Mouse (Mus musculus) embryonic facial prominence, embryonic 13.5 days (tissue): ENCODE measurements around the gene Erfe. TPM values are rescaled to one million over a fixed set of nuclear protein-coding genes. Genes with fewer than 3 reads are reported as not detected.

Experiments used
- ATAC-seq: fragments of 200-750 bp; cut with Nextera tagmentation; 2 replicates; pipeline ENCODE4 v1.8.0; 2017; ENCODE audit warnings: low read depth; ENCODE audit not compliant: insufficient number of reproducible peaks, insufficient read depth, low FRiP score, low TSS enrichment
- H3K27ac ChIP-seq: fragments of 300-500 bp; sonication (generic); 2 replicates; pipeline ENCODE4 v1.5.1; 2015; ENCODE audit warnings: moderate library complexity, mild to moderate bottlenecking, inconsistent platforms
- H3K27me3 ChIP-seq: fragments of 300-500 bp; sonication (generic); 2 replicates; pipeline ENCODE4 v1.6.1; 2015; ENCODE audit warnings: mild to moderate bottlenecking, inconsistent platforms
- H3K36me3 ChIP-seq: fragments of 300-500 bp; sonication (generic); 2 replicates; pipeline ENCODE4 v1.6.1; 2015; ENCODE audit warnings: mild to moderate bottlenecking, inconsistent platforms
- H3K4me1 ChIP-seq: fragments of 300-500 bp; sonication (generic); 2 replicates; pipeline ENCODE4 v1.6.1; 2015; ENCODE audit warnings: inconsistent platforms
- H3K4me2 ChIP-seq: fragments of 300-500 bp; sonication (generic); 2 replicates; pipeline ENCODE4 v1.6.1; 2015; ENCODE audit warnings: moderate library complexity, mild to moderate bottlenecking, inconsistent platforms
- H3K4me3 ChIP-seq: fragments of 300-500 bp; sonication (generic); 2 replicates; pipeline ENCODE4 v1.5.1; 2015; ENCODE audit warnings: mild to moderate bottlenecking, inconsistent platforms
- H3K9ac ChIP-seq: fragments of 300-500 bp; sonication (generic); 2 replicates; pipeline ENCODE4 v1.6.1; 2015; ENCODE audit warnings: mild to moderate bottlenecking, inconsistent platforms
- H3K9me3 ChIP-seq: fragments of 300-500 bp; sonication (generic); 2 replicates; pipeline ENCODE4 v1.6.1; 2016; ENCODE audit warnings: inconsistent platforms
- WGBS: fragments of 180-500 bp; shearing (Covaris S2); methylation state at CpG from one replicate; pipeline ENCODE4 v1.1.7; 2015; ENCODE audit warnings: mixed read lengths; 5-methylcytosine and 5-hydroxymethylcytosine counted together
- polyA plus RNA-seq: library from polyadenylated mRNA; unstranded; fragments of >200 nt; fragmentation: Nextera tagmentation; extraction: Ambion mirVana; gene quantifications from 2 replicates; pipeline ENCODE4 v1.2.1, GENCODE M21; 2015

Gene Erfe
- polyA plus RNA-seq, 1 experiment from 2014 or later: 1.6 TPM

DNA sequence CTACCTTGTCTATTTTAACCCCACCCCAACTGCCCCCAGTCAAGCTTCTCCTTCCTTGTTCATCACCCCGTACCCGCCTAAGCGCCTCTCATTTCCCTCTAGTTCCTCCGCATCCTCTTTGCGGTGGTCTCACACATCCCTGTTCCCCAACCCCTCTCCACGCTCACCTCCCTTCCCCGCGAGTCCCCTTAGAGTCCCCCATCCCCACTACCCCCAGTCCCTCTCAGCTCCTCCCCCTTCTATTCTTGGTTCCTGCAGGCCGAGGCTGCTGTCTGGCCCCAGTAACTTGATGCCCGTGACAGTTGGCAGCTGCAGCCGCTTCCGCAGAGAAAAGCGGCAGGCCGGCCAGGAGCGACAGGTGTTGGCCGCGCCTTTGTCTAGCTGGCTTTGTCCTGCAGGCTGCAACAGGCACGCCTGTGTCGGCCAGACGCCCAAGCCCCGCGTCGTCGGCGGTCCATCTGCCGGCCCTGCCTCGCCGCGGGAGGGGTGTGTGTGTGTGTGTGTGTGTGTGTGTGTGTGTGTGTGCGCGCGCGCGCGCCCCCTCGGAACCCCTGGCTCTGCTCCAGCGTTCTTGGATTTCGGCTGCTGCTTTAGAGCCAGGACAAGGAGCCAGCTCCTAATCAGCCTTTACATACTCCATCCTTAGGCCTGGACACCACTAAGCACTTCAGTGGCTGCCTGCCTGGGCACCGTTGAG lies 47.8 kb downstream of the Erfe start, which contains the start of gene Hes6:
Hes6 (minus strand) TSS at position 141 of the 697 bp plus-strand sequence.
- under 1% methylated on average over 36 of the region's 39 CpGs for WGBS
- H3K4me3 ChIP-seq: peak within 1 kb of the TSS; percentile 80
- peaks cover 35% of the 10 kb centered on the region for H3K4me1 ChIP-seq
- H3K9ac ChIP-seq: peak within 1 kb of the TSS; percentile 87
- H3K4me2 ChIP-seq: peak within 1 kb of the TSS; percentile 99
- H3K36me3 ChIP-seq: 0 out of 2 replicates have a peak, but pooled peaks cover 7% of the 10 kb centered on the region
- H3K27ac ChIP-seq: peak within 1 kb of the TSS; percentile 88
- H3K9me3 ChIP-seq: no peaks in the 10 kb centered on the region
- H3K27me3 ChIP-seq: no peaks in the 10 kb centered on the region
- 0 out of 2 replicates have a peak, but pooled peaks have one; percentile 40 for ATAC-seq

DNA sequence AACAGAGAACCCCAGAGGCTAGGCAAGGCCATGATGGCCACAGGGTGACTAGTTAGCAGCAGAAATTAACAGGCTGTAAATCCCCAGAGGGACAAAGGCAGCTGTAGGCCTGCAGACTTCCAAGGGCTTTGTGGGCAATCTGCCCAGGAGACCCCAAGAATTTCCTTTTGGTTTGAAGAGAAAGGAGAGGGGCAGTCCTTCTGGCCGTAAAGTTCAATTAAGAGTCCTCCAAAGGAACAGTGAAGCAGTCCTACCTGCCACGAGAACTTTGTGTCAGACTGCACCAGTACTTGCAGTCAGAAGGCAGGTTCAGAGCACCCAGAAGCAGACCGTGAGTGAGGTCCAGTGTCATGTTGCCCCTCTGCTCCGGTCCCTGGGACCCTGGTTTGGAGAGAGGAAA lies 48.7 kb downstream of the Erfe start:
- H3K4me2 ChIP-seq: peak overlapping the region; percentile 99
- 0 out of 2 replicates have a peak, but pooled peaks cover 10% of the 10 kb centered on the region for H3K36me3 ChIP-seq
- H3K4me3 ChIP-seq: peak overlapping the region; percentile 80; the same call in 1 of the 2 replicates
- WGBS: 53% methylated on average over 4 of the region's 4 CpGs
- H3K4me1 ChIP-seq: peaks cover 35% of the 10 kb centered on the region
- no peaks in the 10 kb centered on the region for H3K27me3 ChIP-seq
- H3K27ac ChIP-seq: peak overlapping the region; percentile 88
- peak overlapping the region; percentile 36; the same call in 1 of the 2 replicates for H3K9ac ChIP-seq
- no peaks in the 10 kb centered on the region for H3K9me3 ChIP-seq
- ATAC-seq: no peak

DNA sequence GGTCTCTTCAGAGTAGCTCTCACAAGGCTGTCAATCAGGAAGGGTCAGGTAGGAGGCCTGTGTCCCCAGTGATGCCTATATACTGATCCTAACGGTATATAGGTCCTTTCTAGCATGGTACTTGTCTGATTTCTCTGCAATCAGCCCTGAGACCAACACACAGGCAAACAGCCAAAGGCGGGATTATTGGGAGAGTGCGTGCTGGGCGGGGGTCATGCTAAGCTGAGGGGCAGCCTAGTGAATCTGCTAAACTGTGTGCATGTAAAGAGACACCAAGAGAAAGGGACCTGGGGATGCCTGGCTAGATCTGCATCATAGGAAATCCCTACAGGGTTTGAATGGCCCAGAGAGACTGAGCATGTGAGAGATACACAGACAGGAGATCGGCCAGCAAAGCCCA lies 49.1 kb downstream of the Erfe start:
- peak overlapping the region; percentile 99; the same call in 1 of the 2 replicates for H3K4me2 ChIP-seq
- peak overlapping the region; percentile 36; the same call in 1 of the 2 replicates for H3K9ac ChIP-seq
- H3K4me3 ChIP-seq: no peak overlapping the region
- H3K27ac ChIP-seq: peak overlapping the region; percentile 88
- H3K9me3 ChIP-seq: no peaks in the 10 kb centered on the region
- 78% methylated on average over 5 of the region's 5 CpGs for WGBS
- no peaks in the 10 kb centered on the region for H3K27me3 ChIP-seq
- H3K4me1 ChIP-seq: peaks cover 35% of the 10 kb centered on the region
- no peak for ATAC-seq
- H3K36me3 ChIP-seq: 0 out of 2 replicates have a peak, but pooled peaks cover 10% of the 10 kb centered on the region

DNA sequence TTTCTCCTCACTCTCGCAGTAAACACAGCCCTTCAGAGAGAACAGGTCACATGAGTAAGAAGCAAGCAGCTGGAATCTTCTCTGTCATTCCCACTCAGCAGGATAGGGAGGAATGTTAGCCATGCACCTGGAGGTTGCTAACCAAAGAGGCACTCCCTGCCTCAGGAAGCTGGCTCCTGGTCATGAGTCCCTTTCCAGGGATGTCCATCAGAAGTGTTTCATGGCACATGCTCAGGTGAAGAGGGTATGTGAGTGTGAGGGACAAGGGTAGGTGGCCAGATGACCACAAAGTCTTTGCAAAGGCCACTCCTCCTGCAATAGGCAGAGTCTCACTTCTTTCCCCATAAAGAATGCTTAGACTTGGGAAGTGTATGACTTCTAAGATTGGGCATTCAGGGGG lies 51.8 kb downstream of the Erfe start:
- H3K4me1 ChIP-seq: peaks cover 23% of the 10 kb centered on the region
- H3K9ac ChIP-seq: no peak overlapping the region
- ATAC-seq: no peak
- H3K4me2 ChIP-seq: no peak overlapping the region
- no peak overlapping the region for H3K27ac ChIP-seq
- H3K4me3 ChIP-seq: no peak overlapping the region
- 0 out of 2 replicates have a peak, but pooled peaks cover 10% of the 10 kb centered on the region for H3K36me3 ChIP-seq
- H3K27me3 ChIP-seq: no peaks in the 10 kb centered on the region
- H3K9me3 ChIP-seq: no peaks in the 10 kb centered on the region
- WGBS: 70% methylated on average over 1 of the region's 1 CpGs

DNA sequence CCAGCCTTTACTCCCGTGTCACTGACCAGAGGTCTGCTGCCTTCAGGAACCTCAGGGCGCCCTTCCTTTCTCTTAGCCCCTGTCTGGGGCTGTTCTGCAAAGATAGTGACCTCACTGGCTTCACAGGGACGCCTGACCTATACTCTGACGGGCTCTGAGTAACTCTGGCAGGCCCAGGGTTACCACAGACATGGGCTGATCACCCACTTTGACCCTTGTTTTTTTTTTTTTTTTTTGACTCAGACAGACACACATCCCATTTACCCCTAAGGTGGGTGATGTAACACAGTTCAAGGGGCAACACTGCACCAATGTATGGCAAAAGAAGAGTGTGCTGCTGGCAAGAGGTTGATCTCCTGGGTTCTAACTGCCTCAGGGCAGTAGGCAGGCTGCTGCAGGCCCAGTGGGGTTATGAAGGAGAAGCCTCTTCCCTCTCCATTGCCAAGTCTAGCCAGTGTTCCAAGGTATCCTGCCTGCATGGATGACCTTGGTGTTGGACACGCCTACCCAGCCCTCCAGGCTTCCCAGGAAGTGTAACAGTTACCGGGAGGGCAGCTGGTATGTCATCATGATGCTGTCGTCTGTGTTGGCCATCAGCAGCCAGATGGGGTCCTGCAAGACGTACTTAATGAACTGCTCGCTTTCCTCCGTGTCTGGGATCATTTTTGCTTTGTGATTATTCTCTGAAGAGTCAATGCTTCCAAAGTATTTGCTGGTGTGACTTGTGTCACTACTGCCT lies 53.8 kb downstream of the Erfe start:
- H3K4me2 ChIP-seq: no peak overlapping the region

DNA sequence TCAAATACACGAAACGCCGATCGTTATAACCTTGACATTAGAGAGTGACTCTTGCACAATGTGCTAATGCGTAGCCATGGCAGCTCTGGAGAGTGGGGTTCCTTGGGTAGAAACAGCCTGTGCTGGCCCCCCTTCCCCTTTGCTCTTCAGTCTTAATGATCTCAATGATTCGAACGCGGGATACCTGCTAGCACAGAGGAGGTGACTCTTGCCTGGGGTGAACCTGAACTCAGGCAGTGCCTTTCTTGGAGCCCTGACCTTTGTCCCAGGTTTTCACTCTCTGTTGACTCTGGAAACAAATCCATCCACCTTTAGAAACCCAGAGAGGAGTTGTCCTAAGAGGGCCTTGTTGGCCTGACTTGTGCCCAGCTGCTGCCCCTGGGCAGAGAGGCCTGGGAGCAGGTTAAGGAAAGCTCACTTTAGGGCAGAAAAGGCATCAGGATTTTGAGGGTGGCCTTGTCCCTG lies 54.4 kb downstream of the Erfe start:
- no peak overlapping the region for H3K4me2 ChIP-seq
- no peaks in the 10 kb centered on the region for H3K9me3 ChIP-seq
- H3K36me3 ChIP-seq: 0 out of 2 replicates have a peak, but pooled peaks cover 10% of the 10 kb centered on the region
- H3K27me3 ChIP-seq: no peaks in the 10 kb centered on the region
- no peak overlapping the region for H3K9ac ChIP-seq
- no peak overlapping the region for H3K4me3 ChIP-seq
- H3K27ac ChIP-seq: no peak overlapping the region
- WGBS: 93% methylated on average over 8 of the region's 8 CpGs
- ATAC-seq: no peak
- H3K4me1 ChIP-seq: no peaks in the 10 kb centered on the region

More for the DNA sequence above, 53.8 kb downstream of the Erfe start:
- Histone ChIP-seq H3K4me3 (no peak overlapping the region), H3K36me3 (0 out of 2 replicates have a peak, but pooled peaks cover 10% of the 10 kb centered on the region), H3K27ac (no peak overlapping the region), H3K9me3 (no peaks in the 10 kb centered on the region), H3K9ac (no peak overlapping the region), H3K27me3 (no peaks in the 10 kb centered on the region), H3K4me1 (peaks cover 5% of the 10 kb centered on the region)
- 66% methylated on average over 10 of the region's 10 CpGs for WGBS
- ATAC-seq: no peak

Other genes with a start within 250 kb of the Erfe start
- 0.80 and 1.1 TPM in 2 replicates for gene Rbm44, start 221.3 kb upstream of the Erfe start, polyA plus RNA-seq
- 5.4 and 6.1 TPM in 2 replicates for gene Ramp1, start 186.6 kb upstream of the Erfe start, polyA plus RNA-seq
- 70.5 and 73.8 TPM in 2 replicates for gene Ube2f, start 116.1 kb upstream of the Erfe start, polyA plus RNA-seq
- gene Scly, start 68.1 kb upstream of the Erfe start, polyA plus RNA-seq: 11.3 and 11.5 TPM in 2 replicates
- not detected in 2 replicates for gene Espnl, start 44.4 kb upstream of the Erfe start, polyA plus RNA-seq
- 0.97 and 1.1 TPM in 2 replicates for gene Klhl30, start 15.4 kb upstream of the Erfe start, polyA plus RNA-seq
- gene Ilkap, start 32.4 kb downstream of the Erfe start, polyA plus RNA-seq: 152 and 158 TPM in 2 replicates
- 63.7 and 70.8 TPM in 2 replicates for gene Hes6, start 47.6 kb downstream of the Erfe start, polyA plus RNA-seq
- gene Per2, start 92.9 kb downstream of the Erfe start, polyA plus RNA-seq: 3.0 and 3.5 TPM in 2 replicates
- 8.7 and 12.1 TPM in 2 replicates for gene Traf3ip1, start 128.2 kb downstream of the Erfe start, polyA plus RNA-seq
- 5.2 and 5.3 TPM in 2 replicates for gene Asb1, start 174.1 kb downstream of the Erfe start, polyA plus RNA-seq